Mouse (Mus musculus): ENCODE data around the gene Cplx1. TPM values are rescaled to one million over a fixed set of nuclear protein-coding genes. Genes with fewer than 3 reads are reported as not detected.

The Cplx1 gene
- total and polyA plus RNA-seq, 3 experiments = 0.05 TPM; not detected in 2

GRCm38 (mm10) chr5:108520153-108520552 is 29.7 kb downstream of the Cplx1 start:
- Histone ChIP-seq H3K4me3 (ENCODE audit: low read depth, low read length) (no peak overlapping the region), H3K27me3 (ENCODE audit: insufficient read depth, low read length) (peaks cover 42% of the 10 kb centered on the region), H3K9me3 (replicated peaks) (no peaks in the 10 kb centered on the region), H3K4me1 (ENCODE audit: insufficient read depth, low read depth, low read length) (0 out of 2 replicates have a peak, but pooled peaks cover 2% of the 10 kb centered on the region), H3K36me3 (replicated peaks) (no peaks in the 10 kb centered on the region)
- ATAC-seq (ENCODE audit: extremely low read depth, insufficient number of reproducible peaks, low FRiP score, poor library complexity, severe bottlenecking) (no peak), DNase-seq (ENCODE audit: low spot score) (no peak)
- TF ChIP-seq POLR2AphosphoS5 (IDR thresholded peaks at IDR 0.05; ENCODE audit: insufficient replicate concordance, low read depth, low read length) = no peak

- DNase-seq (ENCODE audit: low spot score) = no peak
- Histone ChIP-seq H3K27me3 (ENCODE audit: insufficient read depth, low read length) (peaks cover 44% of the 10 kb centered on the region), H3K4me3 (ENCODE audit: low read depth, low read length) (no peak overlapping the region), H3K4me1 (ENCODE audit: insufficient read depth, low read depth, low read length) (peaks cover 8% of the 10 kb centered on the region), H3K36me3 (replicated peaks) (no peaks in the 10 kb centered on the region), H3K9me3 (replicated peaks) (no peaks in the 10 kb centered on the region)
- ATAC-seq (ENCODE audit: extremely low read depth, insufficient number of reproducible peaks, low FRiP score, poor library complexity, severe bottlenecking) = no peak
- TF ChIP-seq POLR2AphosphoS5 (IDR thresholded peaks at IDR 0.05; ENCODE audit: insufficient replicate concordance, low read depth, low read length) = no peak
- no peak for TF ChIP-seq TAL1 (conservative IDR thresholded peaks at IDR 0.05; ENCODE audit: low read depth, low read length)
- no peak for TF ChIP-seq GATA1 (IDR thresholded peaks at IDR 0.05; ENCODE audit: borderline replicate concordance, low read length)
- no peak for TF ChIP-seq GATA2 (IDR thresholded peaks at IDR 0.05; ENCODE audit: borderline replicate concordance, low read depth, low read length)
- TF ChIP-seq CTCF (IDR thresholded peaks at IDR 0.05; ENCODE audit: low read depth, low read length) = no peak
Observed at GRCm38 (mm10) chr5:108518951-108519350, 30.9 kb downstream of the Cplx1 start.

DNA sequence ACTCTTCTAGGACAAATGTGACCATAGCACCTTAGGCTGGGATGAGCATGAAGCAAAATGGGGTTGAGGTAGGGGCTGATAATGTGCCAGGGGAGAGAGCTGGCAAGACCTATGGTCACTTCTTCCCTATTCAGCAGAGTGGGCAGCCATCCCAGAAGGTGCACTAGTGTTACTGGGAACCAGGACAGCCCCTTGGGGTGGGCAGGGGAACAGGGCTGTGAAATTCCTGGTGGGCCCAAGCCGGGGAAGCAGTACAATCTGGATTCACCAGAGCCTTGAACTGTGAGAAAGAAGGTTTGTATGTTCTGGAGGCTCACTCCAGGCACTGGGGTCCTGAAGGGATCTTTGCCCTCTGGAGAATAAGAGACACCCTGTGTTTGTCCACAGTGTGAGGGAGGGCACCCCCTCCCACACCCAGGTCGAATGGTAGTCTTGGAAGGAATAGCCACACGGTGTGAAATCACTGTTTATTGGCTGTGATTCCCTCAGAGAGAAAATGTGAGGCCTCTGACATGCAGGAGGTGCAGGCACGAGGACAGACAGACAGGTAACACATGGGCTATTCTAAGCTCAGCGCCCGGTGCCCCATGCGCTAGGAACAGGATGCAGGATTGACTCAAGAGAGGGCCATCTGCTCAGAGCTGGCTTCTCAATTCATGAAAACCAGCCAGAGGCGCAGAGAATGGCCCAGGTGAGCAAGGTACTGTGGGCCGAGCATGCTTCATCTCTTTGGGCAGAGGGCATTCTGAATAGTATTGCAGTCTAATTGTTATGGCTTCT is 31.5 kb downstream of the Cplx1 start:
- H3K36me3 ChIP-seq (replicated peaks) = no peaks in the 10 kb centered on the region
- TF ChIP-seq GATA2 (IDR thresholded peaks at IDR 0.05; ENCODE audit: borderline replicate concordance, low read depth, low read length) (no peak), TAL1 (conservative IDR thresholded peaks at IDR 0.05; ENCODE audit: low read depth, low read length) (no peak), POLR2AphosphoS5 (IDR thresholded peaks at IDR 0.05; ENCODE audit: insufficient replicate concordance, low read depth, low read length) (no peak), CTCF (IDR thresholded peaks at IDR 0.05; ENCODE audit: low read depth, low read length) (no peak), GATA1 (IDR thresholded peaks at IDR 0.05; ENCODE audit: borderline replicate concordance, low read length) (no peak)
- H3K27me3 ChIP-seq (ENCODE audit: insufficient read depth, low read length) = peaks cover 44% of the 10 kb centered on the region
- ATAC-seq (ENCODE audit: extremely low read depth, insufficient number of reproducible peaks, low FRiP score, poor library complexity, severe bottlenecking) (no peak), DNase-seq (ENCODE audit: low spot score) (no peak)
- H3K4me3 ChIP-seq (ENCODE audit: low read depth, low read length) = no peak overlapping the region
- H3K9me3 ChIP-seq (replicated peaks) = no peaks in the 10 kb centered on the region
- H3K4me1 ChIP-seq (ENCODE audit: insufficient read depth, low read depth, low read length) = peaks cover 8% of the 10 kb centered on the region

- Histone ChIP-seq H3K36me3 (replicated peaks) (no peaks in the 10 kb centered on the region), H3K27me3 (ENCODE audit: insufficient read depth, low read length) (peaks cover 35% of the 10 kb centered on the region), H3K4me3 (ENCODE audit: low read depth, low read length) (no peak overlapping the region), H3K9me3 (replicated peaks) (no peaks in the 10 kb centered on the region), H3K4me1 (ENCODE audit: insufficient read depth, low read depth, low read length) (peaks cover 8% of the 10 kb centered on the region)
- no peak for TF ChIP-seq TAL1 (conservative IDR thresholded peaks at IDR 0.05; ENCODE audit: low read depth, low read length)
- no peak for TF ChIP-seq GATA2 (IDR thresholded peaks at IDR 0.05; ENCODE audit: borderline replicate concordance, low read depth, low read length)
- TF ChIP-seq POLR2AphosphoS5 (IDR thresholded peaks at IDR 0.05; ENCODE audit: insufficient replicate concordance, low read depth, low read length) = no peak
- DNase-seq (ENCODE audit: low spot score) (no peak), ATAC-seq (ENCODE audit: extremely low read depth, insufficient number of reproducible peaks, low FRiP score, poor library complexity, severe bottlenecking) (no peak)
Observed at GRCm38 (mm10) chr5:108516655-108517054, 33.2 kb downstream of the Cplx1 start.

GRCm38 (mm10) chr5:108515581-108516361 is 34.1 kb downstream of the Cplx1 start:
- Histone ChIP-seq H3K4me1 (ENCODE audit: insufficient read depth, low read depth, low read length) (peaks cover 8% of the 10 kb centered on the region), H3K9me3 (replicated peaks) (no peaks in the 10 kb centered on the region), H3K36me3 (replicated peaks) (no peaks in the 10 kb centered on the region), H3K27me3 (ENCODE audit: insufficient read depth, low read length) (peaks cover 35% of the 10 kb centered on the region), H3K4me3 (ENCODE audit: low read depth, low read length) (no peak overlapping the region)
- ATAC-seq (ENCODE audit: extremely low read depth, insufficient number of reproducible peaks, low FRiP score, poor library complexity, severe bottlenecking) (no peak), DNase-seq (ENCODE audit: low spot score) (no peak)
- no peak for TF ChIP-seq GATA2 (IDR thresholded peaks at IDR 0.05; ENCODE audit: borderline replicate concordance, low read depth, low read length)

GRCm38 (mm10) chr5:108502286-108502685 is 47.5 kb downstream of the Cplx1 start:
- no peak for ATAC-seq (ENCODE audit: extremely low read depth, insufficient number of reproducible peaks, low FRiP score, poor library complexity, severe bottlenecking)
- Histone ChIP-seq H3K9me3 (replicated peaks) (no peaks in the 10 kb centered on the region), H3K4me3 (ENCODE audit: low read depth, low read length) (no peak overlapping the region), H3K36me3 (replicated peaks) (peaks cover 76% of the 10 kb centered on the region), H3K4me1 (ENCODE audit: insufficient read depth, low read depth, low read length) (peaks cover 8% of the 10 kb centered on the region), H3K27me3 (ENCODE audit: insufficient read depth, low read length) (no peaks in the 10 kb centered on the region)
- no peak for DNase-seq (ENCODE audit: low spot score)
- no peak for TF ChIP-seq TAL1 (conservative IDR thresholded peaks at IDR 0.05; ENCODE audit: low read depth, low read length)
- TF ChIP-seq CTCF (IDR thresholded peaks at IDR 0.05; ENCODE audit: low read depth, low read length) = no peak
- TF ChIP-seq GATA1 (IDR thresholded peaks at IDR 0.05; ENCODE audit: borderline replicate concordance, low read length) = no peak
- no peak for TF ChIP-seq POLR2AphosphoS5 (IDR thresholded peaks at IDR 0.05; ENCODE audit: insufficient replicate concordance, low read depth, low read length)
- TF ChIP-seq GATA2 (IDR thresholded peaks at IDR 0.05; ENCODE audit: borderline replicate concordance, low read depth, low read length) = no peak

All from G1E (cell line).